Mouse (Mus musculus) brain, embryonic 18.5 days (tissue): ENCODE results near the gene Nr1d2.
"Not testable (repeated sequence)": the region's sequence is repeated elsewhere in the genome, so short reads cannot be mapped to it uniquely, and the experiment has no call there.

Experiments
- DNase-seq: peaks from one replicate; pipeline ENCODE4 v3.0.0-alpha.2; 2012; ENCODE audit warnings: low read depth, low spot score

Gene Nr1d2

DNA sequence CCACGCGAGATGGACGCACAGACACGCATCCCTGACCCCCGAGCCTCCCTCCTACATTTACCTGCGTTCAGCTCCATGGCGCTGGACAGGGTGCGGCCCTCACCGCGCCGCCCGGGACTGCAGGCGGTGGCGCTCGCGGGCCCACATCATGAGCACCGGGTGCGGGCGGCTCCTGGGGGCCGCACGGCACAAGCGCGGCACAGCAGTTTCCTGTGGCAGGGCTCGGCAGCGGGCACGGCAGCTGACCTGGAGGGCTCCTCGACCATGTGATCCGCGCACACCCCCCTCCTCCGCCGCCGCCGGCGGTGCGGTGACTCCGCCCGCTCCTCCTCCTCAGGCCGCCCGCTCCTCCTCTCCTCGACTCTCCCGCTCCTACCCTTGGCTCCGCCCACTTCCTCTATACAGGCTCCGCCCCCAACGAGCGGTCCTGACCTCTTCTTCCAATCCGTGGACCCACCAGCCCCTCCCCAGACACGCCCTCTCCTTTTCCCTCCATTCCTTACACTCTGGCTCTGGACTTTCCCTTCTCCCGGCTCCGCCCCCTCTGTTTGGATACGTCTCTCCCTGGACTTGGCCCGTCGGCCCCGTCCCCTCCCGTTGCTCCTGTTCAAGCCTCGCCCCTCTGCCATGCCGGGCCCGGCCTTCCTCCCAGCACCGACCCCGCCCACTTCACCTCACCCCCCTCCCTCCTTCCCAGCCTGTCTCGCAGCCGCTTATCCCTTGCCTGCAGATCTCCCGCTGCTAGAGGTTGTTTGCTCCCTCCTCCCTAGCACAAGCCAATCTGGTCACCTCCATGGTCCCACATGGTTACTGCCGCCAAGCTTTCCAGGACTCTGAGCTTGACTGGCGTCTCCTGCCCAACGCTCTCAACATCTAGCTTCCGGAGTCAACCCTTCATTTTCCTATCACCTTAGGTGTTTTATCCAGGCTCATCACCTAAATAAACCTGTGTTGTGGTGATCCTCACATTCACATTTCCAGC, at the start of gene Nr1d2:
TSS of gene Nr1d2 (minus strand) at position 378 of the 982 bp plus-strand sequence.
- peak; percentile 89 for DNase-seq

DNA sequence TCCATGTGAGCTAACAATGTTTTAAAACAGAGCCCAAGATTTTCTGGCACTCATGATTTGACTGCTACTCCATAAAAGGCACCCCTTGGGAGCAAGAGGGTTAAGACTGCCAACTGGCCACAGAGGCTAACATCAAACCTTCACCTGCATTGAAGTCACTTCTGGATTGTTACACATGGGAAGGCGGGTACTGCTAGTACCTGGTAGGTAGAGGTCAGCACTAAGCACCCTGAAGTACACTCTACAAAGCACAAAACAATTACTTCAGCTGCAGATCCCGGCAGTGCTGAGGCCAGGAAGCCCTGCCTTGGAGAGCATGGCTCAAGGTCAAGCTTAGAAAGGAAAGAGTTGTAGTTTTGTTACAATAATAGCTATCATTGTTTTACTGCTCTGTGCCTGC, 48.5 kb upstream of the Nr1d2 start:
- DNase-seq, result no peak

DNA sequence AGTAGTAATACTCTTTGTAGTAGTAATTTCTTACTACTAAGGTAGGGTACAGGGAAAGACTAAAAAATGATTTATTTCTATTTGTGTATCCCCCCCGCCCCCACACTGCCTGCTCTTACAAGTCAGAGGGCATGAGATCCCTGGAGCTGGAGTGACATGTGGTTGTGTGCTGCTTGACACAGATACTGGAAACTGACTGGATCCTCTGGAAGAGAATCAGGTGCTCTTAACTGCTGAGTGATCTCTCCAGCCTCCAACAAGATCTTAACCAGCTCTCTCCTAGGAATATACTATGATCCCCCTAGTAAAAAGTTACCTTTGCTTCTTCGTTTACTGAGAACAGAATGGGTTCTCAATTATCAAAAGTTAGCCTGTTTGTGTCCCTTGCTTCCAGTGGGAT, 47.5 kb upstream of the Nr1d2 start:
- no peak for DNase-seq

DNA sequence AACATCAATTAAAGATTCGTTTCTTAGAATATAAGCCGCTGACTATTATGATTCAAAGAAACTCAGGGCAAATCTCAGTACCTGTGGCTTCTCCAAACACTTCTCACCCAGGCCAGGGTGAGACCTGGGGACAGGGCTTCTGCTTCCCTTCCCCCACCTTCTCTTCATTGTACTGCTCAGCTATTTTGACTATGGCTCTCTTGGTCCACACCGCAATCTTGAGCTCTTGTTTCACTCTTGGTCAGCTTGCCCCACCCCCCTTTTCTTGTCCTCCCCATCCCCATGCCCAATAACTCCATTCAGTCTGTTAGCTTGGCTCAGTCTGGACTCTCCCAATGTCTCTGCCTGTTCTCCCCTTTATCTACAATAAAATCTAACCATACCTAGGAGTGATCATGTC, 46.5 kb upstream of the Nr1d2 start:
- DNase-seq, result no peak

- no peak for DNase-seq
Observed at GRCm38 (mm10) chr14:18284581-18284980, 45.7 kb upstream of the Nr1d2 start.

GRCm38 (mm10) chr14:18280375-18280774, 41.4 kb upstream of the Nr1d2 start:
- DNase-seq, result no peak

GRCm38 (mm10) chr14:18274526-18274925, 35.6 kb upstream of the Nr1d2 start:
- no peak for DNase-seq

DNA sequence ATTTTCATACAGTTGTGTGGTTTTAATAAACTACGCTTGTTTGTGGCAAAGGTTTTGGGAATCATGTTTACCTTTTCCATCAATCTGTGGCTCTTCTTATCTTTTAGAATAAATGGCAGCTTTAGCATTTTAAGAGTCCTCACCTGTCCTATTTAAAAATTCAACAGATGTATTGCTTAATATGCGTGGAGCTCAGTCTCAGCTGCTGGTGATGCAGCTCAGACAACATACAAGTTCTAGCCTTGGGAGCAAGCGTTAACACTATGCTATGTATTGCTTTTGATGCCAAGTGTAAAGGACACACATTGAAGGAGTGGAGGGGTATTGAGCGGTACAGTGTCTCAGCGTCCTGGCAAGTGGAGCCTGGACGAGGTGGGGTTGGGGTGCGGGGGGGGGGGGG, 32.7 kb upstream of the Nr1d2 start:
- no peak for DNase-seq

- DNase-seq, result peak; percentile 95
Observed at GRCm38 (mm10) chr14:18270529-18271441, 31.9 kb upstream of the Nr1d2 start, which contains the start of the genes Nkiras1 and Rpl15. TSS of gene Nkiras1 (plus strand) at chr14:18271136. TSS of gene Rpl15 (minus strand) at chr14:18271391.

DNA sequence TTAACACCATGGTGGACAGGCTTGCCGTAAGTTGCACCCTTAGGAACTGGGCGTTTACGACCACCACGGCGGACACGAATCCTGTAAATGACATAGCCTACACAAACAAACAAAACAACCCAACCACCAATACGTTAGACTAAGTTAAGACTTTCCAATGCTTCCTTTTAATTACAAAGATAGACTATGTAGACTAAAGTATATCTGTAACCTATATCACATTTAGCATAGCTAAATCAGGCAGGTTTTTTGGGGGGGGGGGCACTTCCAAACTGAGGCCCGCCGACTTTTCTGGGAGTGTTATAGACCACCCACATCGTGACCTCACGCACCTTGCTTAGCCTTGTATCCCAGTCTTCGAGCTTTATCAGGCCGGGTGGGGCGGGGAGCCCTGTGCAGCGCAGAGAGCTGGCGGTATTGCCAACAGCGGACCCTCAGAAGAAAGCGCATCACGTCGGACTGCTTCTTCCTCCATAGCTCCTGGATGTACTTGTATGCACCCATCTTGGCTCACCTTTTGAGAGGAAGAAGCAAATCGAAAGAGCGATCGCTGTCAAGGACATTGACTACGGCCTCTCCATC, 31.1 kb upstream of the Nr1d2 start:
- not testable (repeated sequence) for DNase-seq

DNA sequence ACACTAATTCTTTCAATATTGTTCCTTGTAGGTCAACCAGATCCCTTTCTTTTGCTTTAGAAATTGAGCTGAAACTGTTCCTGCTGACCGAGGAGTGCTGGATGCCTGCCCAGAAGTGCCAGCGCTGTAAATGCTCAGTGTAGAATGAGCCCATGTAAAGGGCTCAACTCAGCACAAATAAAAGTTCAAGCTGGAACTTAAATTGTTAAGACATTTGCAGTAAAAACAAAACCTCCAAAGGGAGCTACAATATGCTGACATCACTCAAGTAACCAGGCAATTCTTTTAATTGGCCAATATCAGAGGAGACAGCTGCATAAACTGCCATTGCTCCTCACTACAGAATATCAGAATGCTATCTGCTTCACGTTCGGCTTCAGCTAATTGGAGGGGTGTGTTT, 24.5 kb upstream of the Nr1d2 start:
- no peak for DNase-seq

- no peak for DNase-seq
Observed at GRCm38 (mm10) chr14:18261203-18261602, 22.3 kb upstream of the Nr1d2 start.

- no peak for DNase-seq
Observed at GRCm38 (mm10) chr14:18242638-18243130, 3.8 kb upstream of the Nr1d2 start.

GRCm38 (mm10) chr14:18241786-18242185, 2.9 kb upstream of the Nr1d2 start:
- no peak for DNase-seq

DNA sequence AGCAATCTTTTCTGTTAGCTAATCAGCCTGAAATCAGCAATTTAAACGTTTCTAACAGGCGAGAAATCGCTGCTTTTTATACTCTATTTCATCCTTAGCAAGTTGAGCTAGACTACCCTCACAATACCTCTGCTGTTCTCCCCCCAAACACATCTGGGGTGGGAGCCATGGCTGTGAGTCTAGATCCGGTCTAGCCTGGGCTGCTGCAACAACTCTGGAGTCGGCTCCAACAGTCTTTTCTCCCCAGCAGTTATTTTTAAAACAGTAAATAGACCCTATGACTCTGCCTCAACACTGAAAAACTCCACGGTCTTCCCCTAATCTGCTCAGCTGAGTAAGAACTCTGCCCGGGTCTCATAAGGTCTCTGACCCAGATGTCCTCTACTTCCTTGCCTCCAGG, 1.2 kb upstream of the Nr1d2 start:
- DNase-seq, result no peak

DNA sequence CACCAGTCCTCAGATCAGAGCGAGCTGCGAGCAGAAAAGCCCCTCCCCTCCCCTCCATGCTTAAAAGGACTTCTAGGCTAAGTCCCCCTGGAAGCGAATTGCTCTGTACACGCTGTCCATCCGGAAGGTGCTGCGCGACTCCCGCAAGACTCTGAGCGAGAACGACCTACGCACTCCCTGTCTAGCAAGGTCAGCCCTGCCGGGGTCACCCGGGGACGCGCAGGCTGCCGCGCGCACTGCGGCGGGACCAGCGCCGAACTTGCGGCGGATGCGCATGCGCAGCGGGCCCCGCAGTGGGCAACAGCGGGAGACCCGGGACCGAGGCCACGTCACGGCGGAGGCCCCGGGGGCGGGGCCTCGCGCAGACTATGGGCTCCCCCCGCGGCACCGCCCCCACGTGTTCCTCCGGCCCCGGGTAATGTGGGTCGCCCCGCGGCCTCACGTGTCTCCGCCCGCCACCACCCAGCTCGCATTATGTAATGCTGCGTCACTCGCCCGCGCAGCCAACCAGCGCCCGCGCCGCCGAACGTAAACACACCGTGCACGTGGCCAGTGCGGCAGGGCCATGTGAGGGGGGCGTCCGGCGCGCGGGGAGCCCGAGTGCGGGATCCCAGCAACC, 687 bp downstream of the Nr1d2 start:
- peak; percentile 87 for DNase-seq

DNA sequence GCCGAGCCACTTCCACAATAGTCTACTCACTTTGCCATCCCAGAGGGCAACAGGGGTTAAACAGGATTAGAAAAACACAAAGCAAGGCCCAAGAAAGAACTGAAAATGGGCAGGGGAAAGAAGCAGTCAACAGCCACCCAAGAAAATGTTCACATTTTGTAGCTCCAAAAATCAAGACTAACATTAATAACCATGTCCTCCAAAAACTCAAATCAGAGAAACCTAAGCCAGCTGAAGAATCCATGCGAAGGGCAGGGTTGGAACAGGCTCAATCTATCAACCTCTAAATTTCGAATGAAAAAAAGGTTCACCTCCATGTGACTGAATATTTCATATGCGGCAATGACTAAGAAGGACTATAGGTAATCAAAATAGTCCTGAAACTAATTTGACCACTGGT, 1.5 kb downstream of the Nr1d2 start:
- no peak for DNase-seq

- not testable (repeated sequence) for DNase-seq
Observed at GRCm38 (mm10) chr14:18236496-18237235, 2.3 kb downstream of the Nr1d2 start.

- DNase-seq, result no peak
Observed at GRCm38 (mm10) chr14:18233981-18234960, 4.7 kb downstream of the Nr1d2 start.
